Mouse (Mus musculus) E14TG2a.4 (cell line): ENCODE measurements around the gene Gdnf.

Experiments
- H3K27me3 ChIP-seq: 2 replicates; pipeline ENCODE4 v1.6.1; 2014; ENCODE audit warnings: low read length, control low read depth; ENCODE audit not compliant: insufficient read depth
- H3K36me3 ChIP-seq: 2 replicates; pipeline ENCODE4 v1.6.1; 2014; ENCODE audit warnings: low read length, control low read depth; ENCODE audit not compliant: insufficient read depth
- H3K4me1 ChIP-seq: replicated peaks from 2 replicates; pipeline ENCODE4 v1.6.1; 2014; ENCODE audit warnings: low read depth, low read length, control low read depth
- H3K4me3 ChIP-seq: replicated peaks from 2 replicates; pipeline ENCODE4 v1.5.1; 2014; ENCODE audit warnings: mild to moderate bottlenecking, low read length
- H3K9me3 ChIP-seq: 2 replicates; pipeline ENCODE4 v1.6.1; 2014; ENCODE audit warnings: low read length, control low read depth
- CTCF ChIP-seq: conservative IDR thresholded peaks from 2 replicates; pipeline ENCODE4 v1.5.1; 2014; ENCODE audit warnings: low read length
- NANOG ChIP-seq: IDR thresholded peaks from 2 replicates; pipeline ENCODE4 v1.6.1; 2014; ENCODE audit warnings: borderline replicate concordance, low read length, mixed read lengths
- POU5F1 ChIP-seq: IDR thresholded peaks from 2 replicates; pipeline ENCODE4 v1.6.1; 2014; ENCODE audit warnings: low read length, borderline replicate concordance

Gdnf gene

GRCm38 (mm10) chr15:7841664-7842063 is 31.0 kb downstream of the Gdnf start:
- H3K9me3 ChIP-seq, result no peaks in the 10 kb centered on the region
- H3K4me1 ChIP-seq, result no peaks in the 10 kb centered on the region
- TF ChIP-seq POU5F1 (no peak), NANOG (no peak), CTCF (no peak)
- H3K4me3 ChIP-seq, result no peak overlapping the region
- no peaks in the 10 kb centered on the region for H3K27me3 ChIP-seq
- H3K36me3 ChIP-seq, result no peaks in the 10 kb centered on the region

- Histone ChIP-seq H3K27me3 (no peaks in the 10 kb centered on the region), H3K36me3 (no peaks in the 10 kb centered on the region), H3K4me3 (no peak overlapping the region), H3K4me1 (no peaks in the 10 kb centered on the region), H3K9me3 (no peaks in the 10 kb centered on the region)
- no peak for TF ChIP-seq NANOG
- TF ChIP-seq POU5F1, result no peak
- TF ChIP-seq CTCF, result no peak
These were observed 31.8 kb downstream of the Gdnf start for GRCm38 (mm10) chr15:7842398-7842797.

- Histone ChIP-seq H3K4me1 (no peaks in the 10 kb centered on the region), H3K27me3 (no peaks in the 10 kb centered on the region), H3K36me3 (no peaks in the 10 kb centered on the region), H3K4me3 (no peak overlapping the region), H3K9me3 (no peaks in the 10 kb centered on the region)
- TF ChIP-seq POU5F1 (no peak), CTCF (no peak), NANOG (no peak)
These were observed 46.8 kb downstream of the Gdnf start for GRCm38 (mm10) chr15:7857418-7857817.

- Histone ChIP-seq H3K27me3 (no peaks in the 10 kb centered on the region), H3K4me3 (no peak overlapping the region), H3K9me3 (no peaks in the 10 kb centered on the region), H3K4me1 (peaks cover 8% of the 10 kb centered on the region), H3K36me3 (no peaks in the 10 kb centered on the region)
- no peak for TF ChIP-seq NANOG
- no peak for TF ChIP-seq CTCF
- no peak for TF ChIP-seq POU5F1
These were observed 48.2 kb downstream of the Gdnf start for GRCm38 (mm10) chr15:7858841-7859240.

GRCm38 (mm10) chr15:7862890-7863289 is 52.2 kb downstream of the Gdnf start:
- peaks cover 9% of the 10 kb centered on the region for H3K4me1 ChIP-seq
- H3K27me3 ChIP-seq, result no peaks in the 10 kb centered on the region
- no peak for TF ChIP-seq CTCF
- TF ChIP-seq POU5F1, result no peak
- TF ChIP-seq NANOG, result no peak
- no peaks in the 10 kb centered on the region for H3K36me3 ChIP-seq
- H3K4me3 ChIP-seq, result no peak overlapping the region
- H3K9me3 ChIP-seq, result no peaks in the 10 kb centered on the region

- Histone ChIP-seq H3K4me1 (peaks cover 9% of the 10 kb centered on the region), H3K9me3 (no peaks in the 10 kb centered on the region), H3K4me3 (no peak overlapping the region), H3K27me3 (no peaks in the 10 kb centered on the region), H3K36me3 (no peaks in the 10 kb centered on the region)
- TF ChIP-seq POU5F1, result no peak
- no peak for TF ChIP-seq CTCF
- TF ChIP-seq NANOG, result no peak; the same call in 1 of the 2 replicates
These were observed 52.7 kb downstream of the Gdnf start for GRCm38 (mm10) chr15:7863328-7863727.

- TF ChIP-seq POU5F1 (no peak), CTCF (no peak), NANOG (no peak)
- peaks cover 9% of the 10 kb centered on the region for H3K4me1 ChIP-seq
- no peaks in the 10 kb centered on the region for H3K27me3 ChIP-seq
These were observed 54.7 kb downstream of the Gdnf start for GRCm38 (mm10) chr15:7865305-7865704.

GRCm38 (mm10) chr15:7872473-7872872 is 61.8 kb downstream of the Gdnf start:
- no peaks in the 10 kb centered on the region for H3K9me3 ChIP-seq
- no peak overlapping the region for H3K4me3 ChIP-seq
- H3K27me3 ChIP-seq, result no peaks in the 10 kb centered on the region
- H3K36me3 ChIP-seq, result no peaks in the 10 kb centered on the region
- TF ChIP-seq CTCF, result no peak
- no peak for TF ChIP-seq POU5F1
- TF ChIP-seq NANOG, result no peak
- no peaks in the 10 kb centered on the region for H3K4me1 ChIP-seq

More at GRCm38 (mm10) chr15:7865305-7865704, 54.7 kb downstream of the Gdnf start:
- no peaks in the 10 kb centered on the region for H3K9me3 ChIP-seq
- no peaks in the 10 kb centered on the region for H3K36me3 ChIP-seq
- no peak overlapping the region for H3K4me3 ChIP-seq

- H3K4me3 ChIP-seq, result no peak overlapping the region
- no peaks in the 10 kb centered on the region for H3K9me3 ChIP-seq
- no peaks in the 10 kb centered on the region for H3K27me3 ChIP-seq
- TF ChIP-seq POU5F1, result no peak
- TF ChIP-seq NANOG, result no peak
- no peak for TF ChIP-seq CTCF
- peaks cover 10% of the 10 kb centered on the region; the same call in 1 of the 2 replicates for H3K4me1 ChIP-seq
- H3K36me3 ChIP-seq, result peaks cover 7% of the 10 kb centered on the region; the same call in 1 of the 2 replicates
These were observed 65.2 kb downstream of the Gdnf start for GRCm38 (mm10) chr15:7875879-7876278.
